Comparison of ENCODE assay signal across 23 mouse cellular contexts in the genomic region with DNA sequence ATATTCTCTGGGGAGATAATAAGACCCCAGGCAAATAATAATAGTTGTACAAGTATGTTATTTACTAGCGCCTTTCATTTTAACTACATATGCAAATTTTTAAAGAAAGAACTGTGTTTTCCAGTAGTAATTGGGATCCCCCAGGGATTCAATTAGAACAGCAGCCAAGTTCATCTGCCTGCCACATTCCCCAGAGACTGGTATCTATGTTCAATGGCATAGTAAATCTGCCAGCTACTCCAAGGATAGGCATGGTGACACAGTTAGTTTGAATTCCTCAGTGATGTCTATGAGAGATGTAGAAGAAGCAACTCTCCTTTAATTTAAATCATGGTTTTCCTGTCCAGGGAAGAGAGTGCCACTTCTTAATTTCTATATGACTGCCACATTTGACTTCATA.
DNase-seq lines count a peak whose midpoint lies in the region; ATAC-seq and TF ChIP-seq lines count a peak whose summit lies in the region.
"Had no signal": no experiment of that assay in that cellular context is flagged by ENCODE, and none has a peak within 500 bp of the region (broad histone marks: within the 10 kb centered on the region; RNA-seq: fewer than 3 reads in every experiment).

No protein-coding gene starts in this region.

- H3K27ac ChIP-seq in forebrain, embryonic 11.5 days (ENCODE audit: low read depth, low read length), result no peak overlapping the region
- no peak overlapping the region for H3K27ac ChIP-seq in forebrain, embryonic 10.5 days
- H3K27ac ChIP-seq in hindbrain, postnatal 0 days, result no peak overlapping the region
- no peak overlapping the region for H3K27ac ChIP-seq in hindbrain, embryonic 12.5 days
- H3K27ac ChIP-seq in neural tube, embryonic 14.5 days (ENCODE audit: low read depth, low read length), result no peak overlapping the region
- H3K27ac ChIP-seq: embryonic facial prominence, embryonic 12.5 days; hindbrain, embryonic 15.5 days; kidney, embryonic 15.5 days; limb, embryonic 12.5 days; lung, embryonic 15.5 days had no signal

- no peaks in the 10 kb centered on the region for H3K9me3 ChIP-seq in forebrain, embryonic 11.5 days (ENCODE audit: control insufficient read depth, low read length)
- no peaks in the 10 kb centered on the region for H3K9me3 ChIP-seq in forebrain, embryonic 10.5 days
- no peaks in the 10 kb centered on the region for H3K9me3 ChIP-seq in hindbrain, postnatal 0 days (ENCODE audit: low read length)
- H3K9me3 ChIP-seq in hindbrain, embryonic 12.5 days (replicated peaks), result no peaks in the 10 kb centered on the region
- H3K9me3 ChIP-seq in neural tube, embryonic 14.5 days (ENCODE audit: control insufficient read depth, low read length), result no peaks in the 10 kb centered on the region
- H3K9me3 ChIP-seq: embryonic facial prominence, embryonic 12.5 days; hindbrain, embryonic 15.5 days; kidney, embryonic 15.5 days; limb, embryonic 12.5 days; lung, embryonic 15.5 days had no signal

- no peaks in the 10 kb centered on the region for H3K27me3 ChIP-seq in forebrain, embryonic 11.5 days (ENCODE audit: control insufficient read depth, insufficient read depth, low read length)
- H3K27me3 ChIP-seq in forebrain, embryonic 10.5 days (ENCODE audit: poor library complexity, severe bottlenecking), result no peaks in the 10 kb centered on the region
- no peaks in the 10 kb centered on the region for H3K27me3 ChIP-seq in hindbrain, postnatal 0 days (ENCODE audit: insufficient read depth, low read length)
- no peaks in the 10 kb centered on the region for H3K27me3 ChIP-seq in hindbrain, embryonic 12.5 days
- no peaks in the 10 kb centered on the region for H3K27me3 ChIP-seq in neural tube, embryonic 14.5 days (ENCODE audit: control insufficient read depth, insufficient read depth, low read length)
- H3K27me3 ChIP-seq: embryonic facial prominence, embryonic 12.5 days; hindbrain, embryonic 15.5 days; kidney, embryonic 15.5 days; limb, embryonic 12.5 days; lung, embryonic 15.5 days had no signal

- 0 out of 2 replicates have a peak, but pooled peaks have one; percentile 42 for ATAC-seq in forebrain, embryonic 11.5 days (replicated peaks; ENCODE audit: low FRiP score)
- ATAC-seq in hindbrain, postnatal 0 days, result no peak
- no peak for ATAC-seq in hindbrain, embryonic 12.5 days (ENCODE audit: low FRiP score)
- ATAC-seq in neural tube, embryonic 14.5 days (ENCODE audit: low read depth), result peak; percentile 58; the same call in 1 of the 2 replicates
- ATAC-seq: CD4-positive, CD25-positive, alpha-beta regulatory T cell, adult 4 months had no signal

- no peak overlapping the region for H3K4me2 ChIP-seq in forebrain, embryonic 11.5 days (ENCODE audit: low read depth, low read length, severe bottlenecking)
- no peak overlapping the region for H3K4me2 ChIP-seq in hindbrain, postnatal 0 days (ENCODE audit: low read depth, low read length)
- H3K4me2 ChIP-seq in hindbrain, embryonic 12.5 days (replicated peaks), result no peak overlapping the region
- H3K4me2 ChIP-seq in neural tube, embryonic 14.5 days (ENCODE audit: low read depth, low read length), result no peak overlapping the region
- H3K4me2 ChIP-seq: embryonic facial prominence, embryonic 12.5 days; hindbrain, embryonic 15.5 days; kidney, embryonic 15.5 days; limb, embryonic 12.5 days; lung, embryonic 15.5 days had no signal

- no peaks in the 10 kb centered on the region for H3K36me3 ChIP-seq in forebrain, embryonic 11.5 days (ENCODE audit: control insufficient read depth, insufficient read depth, low read length)
- H3K36me3 ChIP-seq in forebrain, embryonic 10.5 days (replicated peaks), result no peaks in the 10 kb centered on the region
- no peaks in the 10 kb centered on the region for H3K36me3 ChIP-seq in hindbrain, postnatal 0 days (ENCODE audit: insufficient read depth, low read length)
- no peaks in the 10 kb centered on the region for H3K36me3 ChIP-seq in hindbrain, embryonic 12.5 days
- H3K36me3 ChIP-seq in neural tube, embryonic 14.5 days (ENCODE audit: control insufficient read depth, insufficient read depth, low read length), result no peaks in the 10 kb centered on the region
- H3K36me3 ChIP-seq: embryonic facial prominence, embryonic 12.5 days; hindbrain, embryonic 15.5 days; kidney, embryonic 15.5 days; limb, embryonic 12.5 days; lung, embryonic 15.5 days had no signal

- H3K4me1 ChIP-seq in forebrain, embryonic 11.5 days (replicated peaks; ENCODE audit: control insufficient read depth, insufficient read depth, low read length), result no peaks in the 10 kb centered on the region
- H3K4me1 ChIP-seq in forebrain, embryonic 10.5 days, result no peaks in the 10 kb centered on the region
- H3K4me1 ChIP-seq in hindbrain, postnatal 0 days (ENCODE audit: insufficient read depth, low read length), result no peaks in the 10 kb centered on the region
- no peaks in the 10 kb centered on the region for H3K4me1 ChIP-seq in hindbrain, embryonic 12.5 days
- H3K4me1 ChIP-seq in neural tube, embryonic 14.5 days (ENCODE audit: control insufficient read depth, insufficient read depth, low read length), result no peaks in the 10 kb centered on the region
- H3K4me1 ChIP-seq: embryonic facial prominence, embryonic 12.5 days; hindbrain, embryonic 15.5 days; kidney, embryonic 15.5 days; limb, embryonic 12.5 days; lung, embryonic 15.5 days had no signal

- no peak overlapping the region for H3K4me3 ChIP-seq in forebrain, embryonic 11.5 days (ENCODE audit: low read depth, low read length)
- H3K4me3 ChIP-seq in forebrain, embryonic 10.5 days, result no peak overlapping the region
- no peak overlapping the region for H3K4me3 ChIP-seq in hindbrain, postnatal 0 days (ENCODE audit: low read length)
- no peak overlapping the region for H3K4me3 ChIP-seq in hindbrain, embryonic 12.5 days
- no peak overlapping the region for H3K4me3 ChIP-seq in neural tube, embryonic 14.5 days (ENCODE audit: low read depth, low read length)
- H3K4me3 ChIP-seq: embryonic facial prominence, embryonic 12.5 days; hindbrain, embryonic 15.5 days; kidney, embryonic 15.5 days; limb, embryonic 12.5 days; lung, embryonic 15.5 days had no signal

- no peak overlapping the region for H3K9ac ChIP-seq in forebrain, embryonic 11.5 days (ENCODE audit: low read length)
- H3K9ac ChIP-seq in hindbrain, postnatal 0 days (replicated peaks; ENCODE audit: low read length), result no peak overlapping the region
- no peak overlapping the region for H3K9ac ChIP-seq in hindbrain, embryonic 12.5 days
- H3K9ac ChIP-seq in neural tube, embryonic 14.5 days (replicated peaks; ENCODE audit: low read depth, low read length), result no peak overlapping the region
- H3K9ac ChIP-seq: embryonic facial prominence, embryonic 12.5 days; hindbrain, embryonic 15.5 days; kidney, embryonic 15.5 days; limb, embryonic 12.5 days; lung, embryonic 15.5 days had no signal

- WGBS in forebrain, embryonic 11.5 days, result 83% methylated on average over 1 of the region's 1 CpGs
- 92% methylated on average over 1 of the region's 1 CpGs for WGBS in forebrain, embryonic 10.5 days
- WGBS in hindbrain, postnatal 0 days, result 43% methylated on average over 1 of the region's 1 CpGs
- 65% methylated on average over 1 of the region's 1 CpGs for WGBS in hindbrain, embryonic 12.5 days
- 40% methylated on average over 1 of the region's 1 CpGs for WGBS in neural tube, embryonic 14.5 days

- no peak for TF ChIP-seq CTCF in hindbrain, postnatal 0 days (IDR thresholded peaks at IDR 0.05; ENCODE audit: low read depth)

- no peak for DNase-seq in forebrain, embryonic 11.5 days (ENCODE audit: low spot score)
- no peak for DNase-seq in forebrain, embryonic 10.5 days (ENCODE audit: extremely low spot score, low spot score)
- peak; percentile 13 for DNase-seq in hindbrain, postnatal 0 days (ENCODE audit: low spot score)
- no peak for DNase-seq in neural tube, embryonic 10.5 days (ENCODE audit: extremely low spot score, low spot score)
- DNase-seq in lung, postnatal 36 days, result no peak
- DNase-seq: adrenal gland, postnatal 14 days; cerebellum, adult 18-20 months; cerebellum, postnatal 36 days; gastrocnemius, postnatal 14 days; heart, postnatal 14 days; kidney, adult 18-20 months; kidney, postnatal 25 days; right cerebral cortex, adult 18-20 months; spleen, adult 18-20 months; thymus, postnatal 14 days had no signal

Comparison
In these comparisons a context has a peak if more than half of its experiments do, and no peak if none do; other contexts are left out.
1. ATAC-seq: peak in forebrain, embryonic 11.5 days (single experiment) and neural tube, embryonic 14.5 days (single experiment); none in hindbrain, postnatal 0 days (single experiment) and hindbrain, embryonic 12.5 days (single experiment).